Mouse (Mus musculus): ENCODE measurements around the gene Tspan11. TPM values are rescaled to one million over a fixed set of nuclear protein-coding genes. Genes with fewer than 3 reads are reported as not detected.

The Tspan11 gene
- polyA plus RNA-seq, 1 experiment = 0.99 TPM

DNA sequence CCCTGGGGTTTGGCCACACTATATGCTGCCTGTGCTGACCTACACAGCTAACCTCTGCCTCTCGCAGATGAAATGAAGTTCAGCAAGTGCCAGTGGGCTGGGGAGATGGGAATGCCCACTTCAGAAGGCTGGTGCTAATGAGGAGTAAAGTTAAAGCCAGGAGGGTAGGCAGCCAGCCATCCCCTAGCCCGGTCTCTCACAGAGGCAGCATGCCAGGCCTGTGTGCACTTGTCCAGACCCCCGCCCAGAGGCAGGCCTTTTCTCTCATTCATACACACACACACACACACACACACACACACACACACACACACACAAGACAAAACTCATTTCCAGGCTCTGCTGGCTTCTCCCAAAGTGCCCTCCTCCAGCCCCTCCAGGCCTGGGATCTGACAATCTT, 113.4 kb downstream of the Tspan11 start:
- Histone ChIP-seq H3K79me2 (ENCODE audit: control insufficient read depth, insufficient read depth) (no peaks in the 10 kb centered on the region), H3K27me3 (ENCODE audit: control insufficient read depth, insufficient read depth, insufficient read length) (no peaks in the 10 kb centered on the region), H3K36me3 (ENCODE audit: control insufficient read depth, insufficient read depth) (no peaks in the 10 kb centered on the region), H3K79me3 (ENCODE audit: low read depth) (no peaks in the 10 kb centered on the region), H3ac (ENCODE audit: control insufficient read depth, insufficient read length, low read depth) (no peak overlapping the region), H3K4me3 (ENCODE audit: insufficient read depth, poor library complexity, severe bottlenecking) (no peak overlapping the region)
- TF ChIP-seq CEBPB (IDR thresholded peaks at IDR 0.05; ENCODE audit: low read depth) (no peak), MYOD1 (IDR thresholded peaks at IDR 0.05; ENCODE audit: control insufficient read depth, insufficient read length, low read depth) (no peak), FOSL1 (IDR thresholded peaks at IDR 0.05; ENCODE audit: insufficient read depth, low read length, poor library complexity, severe bottlenecking) (no peak), MAX (IDR thresholded peaks at IDR 0.05) (no peak), USF1 (IDR thresholded peaks at IDR 0.05; ENCODE audit: low read depth) (no peak), MYOG (IDR thresholded peaks at IDR 0.05; ENCODE audit: control insufficient read depth, extremely low read depth, insufficient read length) (no peak), CTCF (IDR thresholded peaks at IDR 0.05; ENCODE audit: control insufficient read depth, insufficient read depth, insufficient read length) (no peak)

- Histone ChIP-seq H3K27me3 (ENCODE audit: control insufficient read depth, insufficient read depth, insufficient read length) (no peaks in the 10 kb centered on the region), H3K79me2 (ENCODE audit: control insufficient read depth, insufficient read depth) (no peaks in the 10 kb centered on the region), H3K79me3 (ENCODE audit: low read depth) (no peaks in the 10 kb centered on the region), H3K36me3 (ENCODE audit: control insufficient read depth, insufficient read depth) (no peaks in the 10 kb centered on the region), H3K4me3 (ENCODE audit: insufficient read depth, poor library complexity, severe bottlenecking) (no peak overlapping the region), H3ac (ENCODE audit: control insufficient read depth, insufficient read length, low read depth) (no peak overlapping the region)
- no peak for TF ChIP-seq USF1 (IDR thresholded peaks at IDR 0.05; ENCODE audit: low read depth)
Measured at GRCm38 (mm10) chr6:128001587-128001986, 114.2 kb downstream of the Tspan11 start.

- H3K79me3 ChIP-seq (ENCODE audit: low read depth) = no peaks in the 10 kb centered on the region
Measured at GRCm38 (mm10) chr6:128002104-128002503, 114.7 kb downstream of the Tspan11 start.

GRCm38 (mm10) chr6:128002667-128003066, 115.3 kb downstream of the Tspan11 start:
- TF ChIP-seq MYOD1 (IDR thresholded peaks at IDR 0.05; ENCODE audit: control insufficient read depth, insufficient read length, low read depth) = no peak
- TF ChIP-seq FOSL1 (IDR thresholded peaks at IDR 0.05; ENCODE audit: insufficient read depth, low read length, poor library complexity, severe bottlenecking) = no peak
- TF ChIP-seq MYOG (IDR thresholded peaks at IDR 0.05; ENCODE audit: control insufficient read depth, extremely low read depth, insufficient read length) = no peak
- no peak for TF ChIP-seq CTCF (IDR thresholded peaks at IDR 0.05; ENCODE audit: control insufficient read depth, insufficient read depth, insufficient read length)
- no peak for TF ChIP-seq USF1 (IDR thresholded peaks at IDR 0.05; ENCODE audit: low read depth)
- no peak for TF ChIP-seq MAX (IDR thresholded peaks at IDR 0.05)
- no peak for TF ChIP-seq CEBPB (IDR thresholded peaks at IDR 0.05; ENCODE audit: low read depth)
- H3K79me3 ChIP-seq (ENCODE audit: low read depth) = no peaks in the 10 kb centered on the region
- H3K36me3 ChIP-seq (ENCODE audit: control insufficient read depth, insufficient read depth) = no peaks in the 10 kb centered on the region
- no peaks in the 10 kb centered on the region for H3K79me2 ChIP-seq (ENCODE audit: control insufficient read depth, insufficient read depth)
- H3K4me3 ChIP-seq (ENCODE audit: insufficient read depth, poor library complexity, severe bottlenecking) = no peak overlapping the region
- no peaks in the 10 kb centered on the region for H3K27me3 ChIP-seq (ENCODE audit: control insufficient read depth, insufficient read depth, insufficient read length)
- no peak overlapping the region for H3ac ChIP-seq (ENCODE audit: control insufficient read depth, insufficient read length, low read depth)

More at GRCm38 (mm10) chr6:128002104-128002503, 114.7 kb downstream of the Tspan11 start:
- Histone ChIP-seq H3ac (ENCODE audit: control insufficient read depth, insufficient read length, low read depth) (no peak overlapping the region), H3K79me2 (ENCODE audit: control insufficient read depth, insufficient read depth) (no peaks in the 10 kb centered on the region), H3K36me3 (ENCODE audit: control insufficient read depth, insufficient read depth) (no peaks in the 10 kb centered on the region), H3K27me3 (ENCODE audit: control insufficient read depth, insufficient read depth, insufficient read length) (no peaks in the 10 kb centered on the region), H3K4me3 (ENCODE audit: insufficient read depth, poor library complexity, severe bottlenecking) (no peak overlapping the region)
- TF ChIP-seq MYOG (IDR thresholded peaks at IDR 0.05; ENCODE audit: control insufficient read depth, extremely low read depth, insufficient read length) (no peak), CEBPB (IDR thresholded peaks at IDR 0.05; ENCODE audit: low read depth) (no peak), USF1 (IDR thresholded peaks at IDR 0.05; ENCODE audit: low read depth) (no peak), MAX (IDR thresholded peaks at IDR 0.05) (no peak), FOSL1 (IDR thresholded peaks at IDR 0.05; ENCODE audit: insufficient read depth, low read length, poor library complexity, severe bottlenecking) (no peak), MYOD1 (IDR thresholded peaks at IDR 0.05; ENCODE audit: control insufficient read depth, insufficient read length, low read depth) (no peak), CTCF (IDR thresholded peaks at IDR 0.05; ENCODE audit: control insufficient read depth, insufficient read depth, insufficient read length) (no peak)

GRCm38 (mm10) chr6:128003542-128003941, 116.2 kb downstream of the Tspan11 start:
- Histone ChIP-seq H3K36me3 (ENCODE audit: control insufficient read depth, insufficient read depth) (no peaks in the 10 kb centered on the region), H3K27me3 (ENCODE audit: control insufficient read depth, insufficient read depth, insufficient read length) (no peaks in the 10 kb centered on the region), H3ac (ENCODE audit: control insufficient read depth, insufficient read length, low read depth) (no peak overlapping the region), H3K79me3 (ENCODE audit: low read depth) (no peaks in the 10 kb centered on the region), H3K79me2 (ENCODE audit: control insufficient read depth, insufficient read depth) (no peaks in the 10 kb centered on the region), H3K4me3 (ENCODE audit: insufficient read depth, poor library complexity, severe bottlenecking) (no peak overlapping the region)
- TF ChIP-seq CEBPB (IDR thresholded peaks at IDR 0.05; ENCODE audit: low read depth) = no peak
- TF ChIP-seq MYOD1 (IDR thresholded peaks at IDR 0.05; ENCODE audit: control insufficient read depth, insufficient read length, low read depth) = no peak
- no peak for TF ChIP-seq FOSL1 (IDR thresholded peaks at IDR 0.05; ENCODE audit: insufficient read depth, low read length, poor library complexity, severe bottlenecking)
- TF ChIP-seq MYOG (IDR thresholded peaks at IDR 0.05; ENCODE audit: control insufficient read depth, extremely low read depth, insufficient read length) = no peak
- TF ChIP-seq CTCF (IDR thresholded peaks at IDR 0.05; ENCODE audit: control insufficient read depth, insufficient read depth, insufficient read length) = no peak
- no peak for TF ChIP-seq USF1 (IDR thresholded peaks at IDR 0.05; ENCODE audit: low read depth)
- TF ChIP-seq MAX (IDR thresholded peaks at IDR 0.05) = no peak

Other genes with a start within 250 kb of the Tspan11 start
- gene Prmt8, start 118.1 kb upstream of the Tspan11 start, polyA plus RNA-seq (2012; fragmentation: generic; extraction: Trizol) = not detected

All from C2C12 (cell line).